Mouse (Mus musculus): ENCODE measurements at regions not wholly inside any gene's neighbourhood (a gene's known extent, or its start where the extent isn't known, plus 50 kb on each side); places are given as distances from the start of the nearest gene placed in this dataset.
A peak's percentile ranks its signal among the peaks of the same experiment; 100 is the strongest.

DNA sequence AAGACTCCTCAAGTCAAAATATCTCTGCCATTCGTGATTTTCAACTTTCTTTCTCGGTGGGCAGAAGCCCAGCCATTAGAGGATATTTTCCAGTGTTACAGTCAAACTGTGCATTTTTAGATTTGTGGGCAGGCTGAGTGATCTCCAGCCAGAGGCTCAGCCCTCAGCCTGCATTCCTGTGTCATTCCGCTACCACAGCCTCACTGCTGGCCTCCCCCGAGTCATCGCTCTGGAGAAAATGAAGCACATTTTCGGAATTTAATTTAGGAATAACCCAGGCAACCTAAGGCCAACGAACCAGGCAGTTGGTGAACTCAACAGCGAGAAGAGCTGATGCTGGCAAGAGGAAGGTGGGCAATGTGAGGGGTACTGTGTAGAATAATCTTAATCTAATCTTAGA lies 80.9 kb upstream of the Nudt7 start:
- no peak for DNase-seq (ENCODE audit: low spot score in 2 of 2)

- DNase-seq (ENCODE audit: low spot score in 2 of 2): no peak
Observed at GRCm38 (mm10) chr8:114063566-114063965, 69.8 kb upstream of the Nudt7 start.

DNA sequence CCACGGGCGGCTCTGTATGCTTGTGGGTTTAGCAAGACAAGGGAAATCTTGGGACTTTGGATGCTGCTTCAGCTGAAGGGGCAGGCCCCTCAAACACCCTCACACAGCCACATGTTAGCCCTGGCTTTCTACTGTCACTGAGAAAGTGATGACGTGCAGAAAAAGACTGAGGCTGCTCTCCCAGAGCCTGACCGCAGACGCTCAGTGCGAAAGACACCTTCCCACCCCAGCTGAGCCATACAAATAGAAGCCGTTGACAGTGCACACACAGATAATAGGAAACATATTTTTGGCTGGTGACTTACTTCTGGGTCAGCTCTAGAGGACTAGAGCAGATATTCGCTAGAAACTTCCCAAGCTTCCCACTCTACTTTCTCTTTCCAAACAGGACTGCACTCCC lies 61.0 kb upstream of the Nudt7 start:
- DNase-seq (ENCODE audit: low spot score in 2 of 2): no peak

- peak; percentile 1 for DNase-seq (ENCODE audit: low spot score in 2 of 2)
Observed at GRCm38 (mm10) chr8:114074122-114074521, 59.2 kb upstream of the Nudt7 start.

DNA sequence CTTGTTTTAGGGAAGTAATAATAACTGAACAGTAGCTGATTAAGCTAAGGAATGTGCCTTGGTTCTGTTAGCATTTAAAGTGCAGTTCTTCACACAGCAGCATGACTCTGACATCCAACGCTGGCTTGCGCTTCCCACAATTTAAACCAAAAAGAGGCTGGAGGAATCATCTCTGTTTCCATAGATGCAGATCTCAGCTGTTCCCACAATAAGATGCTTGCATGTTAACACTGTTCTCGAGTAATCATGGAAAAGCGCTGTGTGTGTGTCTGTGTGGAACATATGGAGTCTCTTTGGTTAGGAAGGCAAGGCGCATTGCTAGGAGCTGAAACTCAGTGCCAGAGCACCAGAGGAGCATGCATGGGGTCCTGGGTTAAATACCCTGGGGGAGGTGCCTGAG lies 56.7 kb upstream of the Nudt7 start:
- DNase-seq (ENCODE audit: low spot score in 2 of 2): no peak

- DNase-seq (ENCODE audit: low spot score in 2 of 2): peak in 1 of 2 experiments; percentile 4
Observed at GRCm38 (mm10) chr8:114081049-114081756, 52.2 kb upstream of the Nudt7 start.

DNA sequence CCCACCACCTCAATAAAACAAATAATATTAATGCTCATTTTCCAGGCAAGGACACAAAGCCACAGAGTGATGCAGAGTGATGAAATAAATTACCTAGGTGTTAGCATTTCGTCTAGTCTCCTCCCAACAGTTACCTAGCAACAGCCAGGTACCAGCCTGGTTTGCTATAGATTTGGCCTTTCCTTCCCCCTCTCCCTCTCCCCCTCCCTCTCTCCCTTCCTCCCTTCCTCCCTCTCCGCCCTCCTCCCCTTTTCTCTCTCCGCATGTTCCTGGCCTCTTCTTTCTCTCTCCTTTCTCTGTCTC lies 51.6 kb upstream of the Nudt7 start:
- DNase-seq (ENCODE audit: low spot score in 2 of 2): no peak

Measured in natural killer cell, adult 2 months (primary cell).